Mouse (Mus musculus) cortical plate, adult 2 months (tissue): ENCODE results near the gene Rsc1a1.

Experiments used
- CTCF ChIP-seq: fragments of 200-500 bp; IDR thresholded peaks from 2 replicates; pipeline ENCODE4 v1.5.1; 2011; ENCODE audit warnings: mild to moderate bottlenecking, control low read depth, low read length; ENCODE audit not compliant: insufficient read depth; ENCODE audit errors: extremely low read depth
- POLR2A ChIP-seq: fragments of 200-500 bp; IDR thresholded peaks from 2 replicates; pipeline ENCODE4 v1.6.1; 2011; ENCODE audit warnings: mild to moderate bottlenecking, low read length, control low read depth; ENCODE audit not compliant: insufficient read depth; ENCODE audit errors: extremely low read depth

- TF ChIP-seq POLR2A = no peak
- TF ChIP-seq CTCF = no peak
Observed at GRCm38 (mm10) chr4:141649244-141649643, 36.2 kb downstream of the Rsc1a1 start.
